Mouse (Mus musculus) CH12F3 (cell line): ENCODE measurements around the gene Fam171a2.

Experiments
- in situ Hi-C: fragments of 300-500 bp; cut with MboI; formaldehyde crosslinking; loops from 2 replicates; pipeline ENCODE4 v1.14.3; 2020; ENCODE audit warnings: low sequenced_read_pairs

Fam171a2 gene

GRCm38 (mm10) chr11:102435754-102436470 lies 11.6 kb downstream of the Fam171a2 start:
- in situ Hi-C loops: no loop called here

- in situ Hi-C loops: no loop called here
Observed at GRCm38 (mm10) chr11:102434816-102435705, 12.4 kb downstream of the Fam171a2 start.

- in situ Hi-C loops: no loop called here
Observed at GRCm38 (mm10) chr11:102434406-102434805, 13.1 kb downstream of the Fam171a2 start.

- in situ Hi-C loops: no loop called here
Observed at GRCm38 (mm10) chr11:102433866-102434265, 13.6 kb downstream of the Fam171a2 start.

- in situ Hi-C loops: no loop called here
Observed at GRCm38 (mm10) chr11:102432896-102433295, 14.6 kb downstream of the Fam171a2 start.

GRCm38 (mm10) chr11:102432115-102432843 lies 15.2 kb downstream of the Fam171a2 start:
- in situ Hi-C loops: no loop called here

- in situ Hi-C loops: no loop called here
Observed at GRCm38 (mm10) chr11:102431728-102432114, 15.8 kb downstream of the Fam171a2 start.

GRCm38 (mm10) chr11:102431018-102431645 lies 16.4 kb downstream of the Fam171a2 start:
- in situ Hi-C loops: no loop called here

- in situ Hi-C loops: no loop called here
Observed at GRCm38 (mm10) chr11:102430121-102431017, 17.1 kb downstream of the Fam171a2 start, which contains the start of gene Grn. Grn (plus strand) TSS chr11:102430315.

GRCm38 (mm10) chr11:102429551-102429950 lies 17.9 kb downstream of the Fam171a2 start:
- in situ Hi-C loops: no loop called here

GRCm38 (mm10) chr11:102428981-102429540 lies 18.4 kb downstream of the Fam171a2 start:
- in situ Hi-C loops: no loop called here

- in situ Hi-C loops: no loop called here
Observed at GRCm38 (mm10) chr11:102425555-102426316, 21.7 kb downstream of the Fam171a2 start.

GRCm38 (mm10) chr11:102424666-102425065 lies 22.8 kb downstream of the Fam171a2 start:
- in situ Hi-C loops: no loop called here

GRCm38 (mm10) chr11:102421559-102421958 lies 25.9 kb downstream of the Fam171a2 start:
- in situ Hi-C loops: no loop called here

- in situ Hi-C loops: no loop called here
Observed at GRCm38 (mm10) chr11:102418887-102419286, 28.6 kb downstream of the Fam171a2 start.

GRCm38 (mm10) chr11:102417160-102417559 lies 30.3 kb downstream of the Fam171a2 start:
- in situ Hi-C loops: no loop called here

GRCm38 (mm10) chr11:102415034-102415802 lies 32.3 kb downstream of the Fam171a2 start:
- in situ Hi-C loops: no loop called here

- in situ Hi-C loops: loop anchor here (5.0 kb wide), 1 partner anchor 111 kb away; no protein-coding TSS in a partner anchor
Observed at GRCm38 (mm10) chr11:102413059-102413458, 34.4 kb downstream of the Fam171a2 start.
